Mouse (Mus musculus) heart, postnatal 0 days (tissue): Measurements from ENCODE around the gene Cnnm2.

Experiments used
- CTCF ChIP-seq: IDR thresholded peaks from 2 replicates; pipeline ENCODE4 v1.5.1; 2016; ENCODE audit warnings: antibody characterized with exemption, control low read depth, low read depth
- EP300 ChIP-seq: IDR thresholded peaks from 2 replicates; pipeline ENCODE4 v1.6.1; 2016; ENCODE audit warnings: antibody characterized with exemption, low read depth

DNA sequence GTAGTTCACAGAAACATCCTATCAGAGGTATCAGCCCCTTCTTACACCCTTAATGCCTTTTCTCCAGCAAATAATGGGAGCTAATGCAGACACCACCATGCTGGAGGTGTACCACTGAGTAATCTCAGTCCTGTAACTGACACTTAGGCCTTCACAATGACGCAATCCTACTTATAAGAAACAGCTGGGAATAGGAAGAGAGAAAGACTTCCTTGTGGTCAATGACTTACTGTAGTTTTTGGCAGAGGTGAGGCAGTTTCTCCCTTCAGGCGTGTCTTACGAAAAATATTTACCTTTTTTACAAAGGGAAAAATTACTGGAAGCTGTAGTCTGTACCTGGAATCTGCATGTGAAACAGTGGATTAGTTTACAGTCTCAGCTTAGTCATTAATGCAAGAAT, 31.1 kb downstream of the Cnnm2 start:
- TF ChIP-seq CTCF (no peak), EP300 (no peak)
